ENCODE assay signal across 8 mouse cellular contexts in the genomic region with DNA sequence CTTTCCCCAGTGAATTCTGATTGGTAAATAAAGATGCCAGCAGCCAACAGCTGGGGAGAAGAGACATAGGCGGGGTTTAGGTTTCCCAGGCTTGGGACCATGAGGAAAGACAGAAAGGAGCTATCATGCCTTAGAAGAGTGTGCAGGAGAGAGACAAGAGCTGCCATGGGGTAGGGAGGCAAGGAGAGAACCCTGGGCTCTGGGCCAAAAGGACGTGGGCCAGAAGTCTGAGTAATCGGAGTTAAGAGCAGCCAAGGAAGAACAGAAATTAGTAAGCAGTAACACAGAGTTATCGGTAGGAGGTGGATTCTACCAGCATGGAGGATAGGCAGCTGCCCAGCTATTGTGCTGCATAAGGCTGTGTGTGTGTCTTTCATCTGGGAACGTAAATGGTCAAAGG.
DNase-seq lines count a peak whose midpoint lies in the region; ATAC-seq and TF ChIP-seq lines count a peak whose summit lies in the region.

No protein-coding gene starts in this region.

- no peaks in the 10 kb centered on the region for H3K9me3 ChIP-seq in forebrain, embryonic 14.5 days (replicated peaks; ENCODE audit: control insufficient read depth, low read length)
- H3K9me3 ChIP-seq in forebrain, embryonic 11.5 days (ENCODE audit: control insufficient read depth, low read length) = no peaks in the 10 kb centered on the region
- no peaks in the 10 kb centered on the region for H3K9me3 ChIP-seq in stomach, postnatal 0 days (ENCODE audit: control insufficient read depth, low read length)

- TF ChIP-seq EP300 in stomach, postnatal 0 days (optimal IDR thresholded peaks at IDR 0.05) = no peak

- no peak overlapping the region for H3K9ac ChIP-seq in forebrain, embryonic 14.5 days (ENCODE audit: low read length)
- H3K9ac ChIP-seq in forebrain, embryonic 11.5 days (ENCODE audit: low read length) = no peak overlapping the region
- no peak overlapping the region for H3K9ac ChIP-seq in stomach, postnatal 0 days (ENCODE audit: low read length)

- no peak overlapping the region for H3K4me3 ChIP-seq in forebrain, embryonic 14.5 days (ENCODE audit: low read depth, low read length)
- no peak overlapping the region for H3K4me3 ChIP-seq in forebrain, embryonic 11.5 days (ENCODE audit: low read depth, low read length)
- no peak overlapping the region for H3K4me3 ChIP-seq in stomach, postnatal 0 days (ENCODE audit: low read depth, low read length)

- peak; percentile 40; the same call in 1 of the 2 replicates for ATAC-seq in forebrain, embryonic 14.5 days
- no peak for ATAC-seq in forebrain, embryonic 11.5 days (replicated peaks; ENCODE audit: low FRiP score)
- ATAC-seq in stomach, postnatal 0 days (ENCODE audit: low FRiP score, low TSS enrichment) = 0 out of 2 replicates have a peak, but pooled peaks have one; percentile 15

- H3K4me1 ChIP-seq in forebrain, embryonic 14.5 days (ENCODE audit: control insufficient read depth, insufficient read depth, low read length) = no peaks in the 10 kb centered on the region; the same call in 1 of the 2 replicates
- no peaks in the 10 kb centered on the region for H3K4me1 ChIP-seq in forebrain, embryonic 11.5 days (replicated peaks; ENCODE audit: control insufficient read depth, insufficient read depth, low read length)
- no peaks in the 10 kb centered on the region for H3K4me1 ChIP-seq in stomach, postnatal 0 days (replicated peaks; ENCODE audit: control insufficient read depth, insufficient read depth)

- DNase-seq in forebrain, embryonic 14.5 days (ENCODE audit: low spot score) = peak; percentile 73
- no peak for DNase-seq in forebrain, embryonic 11.5 days (ENCODE audit: low spot score)
- DNase-seq in adrenal gland, adult 8-10 months = peak; percentile 73
- DNase-seq in frontal cortex, postnatal 25 days (ENCODE audit: low spot score in 2 of 2) = peak; percentile 52 to 54
- DNase-seq in lung, adult 18-20 months = peak; percentile 58 to 61
- DNase-seq in stomach, postnatal 0 days (ENCODE audit: low spot score) = peak; percentile 33
- DNase-seq in B cell, adult 2 months = no peak
- no peak for DNase-seq in testis, postnatal 14 days (ENCODE audit: low spot score)

- no peak overlapping the region for H3K27ac ChIP-seq in forebrain, embryonic 14.5 days (ENCODE audit: low read depth, low read length)
- no peak overlapping the region for H3K27ac ChIP-seq in forebrain, embryonic 11.5 days (ENCODE audit: low read depth, low read length)
- no peak overlapping the region for H3K27ac ChIP-seq in stomach, postnatal 0 days (replicated peaks)

- H3K27me3 ChIP-seq in forebrain, embryonic 14.5 days (replicated peaks; ENCODE audit: control insufficient read depth, insufficient read depth, low read length) = no peaks in the 10 kb centered on the region
- no peaks in the 10 kb centered on the region for H3K27me3 ChIP-seq in forebrain, embryonic 11.5 days (ENCODE audit: control insufficient read depth, insufficient read depth, low read length)
- H3K27me3 ChIP-seq in stomach, postnatal 0 days (ENCODE audit: control insufficient read depth, insufficient read depth, low read length) = no peaks in the 10 kb centered on the region

- H3K4me2 ChIP-seq in forebrain, embryonic 14.5 days (ENCODE audit: low read length) = no peak overlapping the region
- no peak overlapping the region for H3K4me2 ChIP-seq in forebrain, embryonic 11.5 days (ENCODE audit: low read depth, low read length, severe bottlenecking)
- H3K4me2 ChIP-seq in stomach, postnatal 0 days (replicated peaks; ENCODE audit: low read depth) = no peak overlapping the region

- 42% methylated on average over 5 of the region's 5 CpGs for WGBS in forebrain, embryonic 14.5 days
- 87% methylated on average over 5 of the region's 5 CpGs for WGBS in forebrain, embryonic 11.5 days
- 47% methylated on average over 5 of the region's 5 CpGs for WGBS in stomach, postnatal 0 days

- TF ChIP-seq CTCF in stomach, postnatal 0 days (IDR thresholded peaks at IDR 0.05; ENCODE audit: low read depth) = no peak; the same call in 1 of the 2 replicates

- H3K36me3 ChIP-seq in forebrain, embryonic 14.5 days (ENCODE audit: control insufficient read depth, insufficient read depth, low read length) = no peaks in the 10 kb centered on the region
- no peaks in the 10 kb centered on the region for H3K36me3 ChIP-seq in forebrain, embryonic 11.5 days (ENCODE audit: control insufficient read depth, insufficient read depth, low read length)
- no peaks in the 10 kb centered on the region for H3K36me3 ChIP-seq in stomach, postnatal 0 days (ENCODE audit: control insufficient read depth, insufficient read depth, low read length)

Comparison
In these comparisons a context has a peak if more than half of its experiments do, and no peak if none do; other contexts are left out.
1. DNase-seq: peak in forebrain, embryonic 14.5 days (single experiment), adrenal gland, adult 8-10 months (single experiment), frontal cortex, postnatal 25 days (2 of 2), lung, adult 18-20 months (2 of 2) and stomach, postnatal 0 days (single experiment); none in forebrain, embryonic 11.5 days (single experiment), B cell, adult 2 months (0 of 2) and testis, postnatal 14 days (single experiment).